Mouse (Mus musculus) MEL (cell line): ENCODE results near the gene Mcu.

ENCODE experiments used
- CTCF ChIP-seq, 3 experiments: IDR thresholded peaks in 2 of 3; conservative IDR thresholded peaks in 1 of 3; 2 replicates each; pipeline ENCODE4 v1.5.1; 2011 to 2012; ENCODE audit warnings: low read length in 3 of 3, low read depth in 2 of 3, mild to moderate bottlenecking in 2 of 3, improper control_type of control experiment in 1 of 3, inconsistent platforms in 1 of 3, mixed read lengths in 1 of 3, moderate library complexity in 1 of 3; ENCODE audit not compliant: control insufficient read depth in 1 of 3, insufficient read depth in 1 of 3, poor library complexity in 1 of 3, severe bottlenecking in 1 of 3
- UBTF ChIP-seq: IDR thresholded peaks from 2 replicates; pipeline ENCODE4 v1.6.1; 2012; ENCODE audit warnings: low read depth, mild to moderate bottlenecking, inconsistent platforms, low read length, improper control_type of control experiment, moderate library complexity, borderline replicate concordance; ENCODE audit not compliant: insufficient read depth

DNA sequence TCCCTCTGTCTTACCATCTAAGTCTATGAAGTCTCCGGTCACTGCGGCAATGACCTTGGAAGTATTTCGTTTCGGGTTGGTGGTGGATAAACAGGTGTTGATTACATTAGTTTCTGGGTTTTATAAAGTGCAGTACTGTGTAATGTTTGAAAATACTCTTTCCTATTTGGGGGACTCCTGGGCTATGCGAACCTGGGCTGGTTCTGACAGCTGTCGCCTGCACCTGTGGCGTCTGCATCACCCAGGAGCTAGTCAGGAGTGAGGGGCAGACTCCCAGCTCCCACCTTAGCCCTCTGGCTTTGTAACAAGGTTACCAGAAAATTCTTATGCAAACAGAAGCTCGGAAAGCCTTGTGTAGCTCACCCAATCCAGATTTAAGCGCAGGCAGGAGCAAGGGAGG is 114.7 kb downstream of the Mcu start:
- TF ChIP-seq CTCF (IDR thresholded peaks at IDR 0.05 in 2 of 3, conservative IDR thresholded peaks at IDR 0.05 in 1 of 3; ENCODE audit: control insufficient read depth in 1 of 3, insufficient read depth in 1 of 3, low read depth in 2 of 3, low read length in 3 of 3, poor library complexity in 1 of 3, severe bottlenecking in 1 of 3) (no peak), UBTF (no peak)
